Mouse (Mus musculus) kidney, adult 2 months (tissue): ENCODE measurements around the gene Traf3ip2.

ENCODE experiments used
- CTCF ChIP-seq: fragments of 200-500 bp; conservative IDR thresholded peaks from 2 replicates; pipeline ENCODE4 v1.5.1; 2011; ENCODE audit warnings: low read depth, mild to moderate bottlenecking, control low read depth, low read length, moderate library complexity, mixed read lengths; ENCODE audit not compliant: insufficient read depth, insufficient read length
- POLR2A ChIP-seq: fragments of 200-500 bp; IDR thresholded peaks from one replicate; pipeline ENCODE4 v1.6.1; 2011; ENCODE audit warnings: low read depth, low read length, control low read depth

DNA sequence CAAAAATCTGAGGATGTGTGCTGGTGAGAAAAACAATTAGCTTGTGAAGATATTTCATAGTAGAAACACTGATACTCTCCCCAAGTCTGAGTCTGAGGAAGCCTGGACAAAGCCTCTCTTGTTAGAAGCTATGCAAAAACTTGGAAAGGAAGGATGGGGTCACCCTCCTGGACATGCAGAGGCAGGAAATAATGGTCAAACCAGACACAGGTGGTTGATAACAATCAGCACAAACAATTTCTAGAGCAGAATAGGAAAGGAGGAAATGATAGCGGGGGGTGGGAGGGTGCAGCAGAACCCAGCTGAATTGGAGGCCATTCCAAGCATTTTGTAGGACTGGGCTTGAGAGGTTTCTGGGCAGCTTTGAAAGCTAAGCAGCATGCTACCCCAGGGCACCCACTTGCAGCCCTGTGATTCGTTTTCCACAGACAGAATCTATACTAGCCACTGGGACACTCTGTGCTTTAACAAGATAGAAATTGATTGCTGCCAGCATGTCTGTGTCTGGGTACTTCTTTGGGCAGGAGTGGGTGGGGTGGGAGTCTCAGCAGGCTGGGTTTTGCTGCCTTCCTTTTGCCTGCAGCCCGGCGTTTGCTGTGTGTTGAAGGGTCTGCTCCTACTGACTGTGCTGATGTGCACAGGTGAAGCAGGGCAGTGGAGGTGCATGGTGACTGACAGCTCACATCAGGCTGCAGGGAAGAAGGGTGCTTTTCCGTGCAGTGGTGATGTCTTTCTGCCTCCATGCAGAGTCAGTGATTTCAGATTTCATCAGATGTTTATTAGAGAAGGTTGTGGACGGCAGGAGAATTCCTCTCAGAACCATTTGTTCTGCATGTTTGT, 33.3 kb downstream of the Traf3ip2 start:
- TF ChIP-seq POLR2A (no peak), CTCF (no peak)
